ENCODE assay signal across 8 mouse cellular contexts in genomic region chr8:71379512-71380075, GRCm38 (mm10). TPM values are rescaled to one million over a fixed set of nuclear protein-coding genes. Genes with fewer than 3 reads are reported as not detected.
A peak's percentile ranks its signal among the peaks of the same experiment; 100 is the strongest.
DNase-seq lines count a peak whose midpoint lies in the region; ATAC-seq lines count a peak whose summit lies in the region.

No protein-coding gene starts in this region.

- peaks cover 37% of the 10 kb centered on the region for H3K36me3 ChIP-seq in heart, embryonic 13.5 days
- peaks cover 27% of the 10 kb centered on the region for H3K36me3 ChIP-seq in embryonic facial prominence, embryonic 14.5 days (ENCODE audit: control insufficient read depth, insufficient read depth, low read length)
- H3K36me3 ChIP-seq in kidney, embryonic 14.5 days (ENCODE audit: control insufficient read depth, insufficient read depth, low read length): peaks cover 30% of the 10 kb centered on the region
- H3K36me3 ChIP-seq in midbrain, embryonic 16.5 days (ENCODE audit: control insufficient read depth, insufficient read depth, low read length): no peaks in the 10 kb centered on the region

- H3K9me3 ChIP-seq in heart, embryonic 13.5 days: no peaks in the 10 kb centered on the region
- no peaks in the 10 kb centered on the region for H3K9me3 ChIP-seq in embryonic facial prominence, embryonic 14.5 days (ENCODE audit: control insufficient read depth, low read length)
- H3K9me3 ChIP-seq in kidney, embryonic 14.5 days (ENCODE audit: control insufficient read depth, low read length): no peaks in the 10 kb centered on the region
- no peaks in the 10 kb centered on the region for H3K9me3 ChIP-seq in midbrain, embryonic 16.5 days (replicated peaks; ENCODE audit: control insufficient read depth, low read length, poor library complexity, severe bottlenecking)

- H3K4me2 ChIP-seq in heart, embryonic 13.5 days: peak overlapping the region; percentile 98
- peak overlapping the region; percentile 99 for H3K4me2 ChIP-seq in embryonic facial prominence, embryonic 14.5 days (ENCODE audit: low read depth, low read length)
- peak overlapping the region; percentile 96 for H3K4me2 ChIP-seq in kidney, embryonic 14.5 days (replicated peaks; ENCODE audit: low read depth, low read length)
- peak overlapping the region; percentile 99 for H3K4me2 ChIP-seq in midbrain, embryonic 16.5 days (ENCODE audit: low read length)

- 0 out of 2 replicates have a peak, but pooled peaks cover 8% of the 10 kb centered on the region for H3K27me3 ChIP-seq in heart, embryonic 13.5 days (replicated peaks)
- no peaks in the 10 kb centered on the region for H3K27me3 ChIP-seq in embryonic facial prominence, embryonic 14.5 days (replicated peaks; ENCODE audit: control insufficient read depth, insufficient read depth, low read length)
- no peaks in the 10 kb centered on the region for H3K27me3 ChIP-seq in kidney, embryonic 14.5 days (ENCODE audit: control insufficient read depth, insufficient read depth, low read length)
- no peaks in the 10 kb centered on the region for H3K27me3 ChIP-seq in midbrain, embryonic 16.5 days (ENCODE audit: control insufficient read depth, insufficient read depth, low read depth, low read length)

- H3K27ac ChIP-seq in heart, embryonic 13.5 days (replicated peaks): 0 out of 2 replicates have a peak overlapping the region, but pooled peaks have one; percentile 20
- H3K27ac ChIP-seq in embryonic facial prominence, embryonic 14.5 days (replicated peaks; ENCODE audit: low read depth, low read length): no peak overlapping the region
- peak overlapping the region; percentile 97 for H3K27ac ChIP-seq in kidney, embryonic 14.5 days (ENCODE audit: low read depth, low read length)
- no peak overlapping the region for H3K27ac ChIP-seq in midbrain, embryonic 16.5 days (ENCODE audit: low read length)

- 56% methylated on average over 3 of the region's 3 CpGs for WGBS in heart, embryonic 13.5 days
- 48% methylated on average over 3 of the region's 3 CpGs for WGBS in embryonic facial prominence, embryonic 14.5 days
- WGBS in kidney, embryonic 14.5 days: 18% methylated on average over 3 of the region's 3 CpGs
- WGBS in midbrain, embryonic 16.5 days: 43% methylated on average over 3 of the region's 3 CpGs

- peak overlapping the region; percentile 96 for H3K9ac ChIP-seq in heart, embryonic 13.5 days
- H3K9ac ChIP-seq in embryonic facial prominence, embryonic 14.5 days (ENCODE audit: low read depth, low read length): peak overlapping the region; percentile 79
- H3K9ac ChIP-seq in kidney, embryonic 14.5 days (ENCODE audit: low read depth, low read length): peak overlapping the region; percentile 96
- H3K9ac ChIP-seq in midbrain, embryonic 16.5 days (ENCODE audit: low read depth, low read length): peak overlapping the region; percentile 86; the same call in 1 of the 2 replicates

- peak overlapping the region; percentile 95 for H3K4me3 ChIP-seq in heart, embryonic 13.5 days
- peak overlapping the region; percentile 77 for H3K4me3 ChIP-seq in embryonic facial prominence, embryonic 14.5 days (ENCODE audit: low read depth, low read length)
- peak overlapping the region; percentile 96 for H3K4me3 ChIP-seq in kidney, embryonic 14.5 days (ENCODE audit: low read length)
- H3K4me3 ChIP-seq in midbrain, embryonic 16.5 days (ENCODE audit: low read depth, low read length): peak overlapping the region; percentile 72

- ATAC-seq in heart, embryonic 13.5 days (ENCODE audit: extremely low read depth, insufficient number of reproducible peaks, low FRiP score, low TSS enrichment): no peak
- no peak for ATAC-seq in embryonic facial prominence, embryonic 14.5 days (ENCODE audit: low read depth)
- no peak for ATAC-seq in kidney, embryonic 14.5 days (ENCODE audit: low FRiP score, low TSS enrichment)
- no peak for ATAC-seq in midbrain, embryonic 16.5 days

- peaks cover 68% of the 10 kb centered on the region for H3K4me1 ChIP-seq in heart, embryonic 13.5 days
- H3K4me1 ChIP-seq in embryonic facial prominence, embryonic 14.5 days (ENCODE audit: control insufficient read depth, insufficient read depth, low read length): peaks cover 38% of the 10 kb centered on the region
- peaks cover 57% of the 10 kb centered on the region for H3K4me1 ChIP-seq in kidney, embryonic 14.5 days (ENCODE audit: control insufficient read depth, insufficient read depth, low read length)
- peaks cover 41% of the 10 kb centered on the region for H3K4me1 ChIP-seq in midbrain, embryonic 16.5 days (ENCODE audit: control insufficient read depth, insufficient read depth, low read length)

- DNase-seq in heart, adult 8-10 months (ENCODE audit: low spot score): no peak
- DNase-seq in embryonic facial prominence, embryonic 14.5 days (ENCODE audit: low spot score): no peak
- DNase-seq in frontal cortex, postnatal 36 days (ENCODE audit: low spot score in 2 of 2): no peak
- DNase-seq in yolk sac, embryonic 10.5 days (ENCODE audit: low spot score): no peak
- no peak for DNase-seq in frontal cortex, adult 2 months (ENCODE audit: extremely low spot score in 1 of 2, low spot score in 1 of 2)

RNA-seq across cellular contexts. Expression of gene Nr2f6, which starts 2.2 kb away (rescaled TPM):
- 36.6 and 40.9 TPM in 2 replicates for polyA plus RNA-seq in heart, embryonic 13.5 days (2015; fragmentation: Nextera tagmentation; extraction: Ambion mirVana)
- total RNA-seq in heart, adult 8-10 months (2022): 10 to 100 TPM; 44.3 to 52.2 (median 46.2) TPM
- 57.2 and 61.9 TPM in 2 replicates for polyA plus RNA-seq in embryonic facial prominence, embryonic 14.5 days (2014; fragmentation: Nextera tagmentation; extraction: Ambion mirVana)
- polyA plus RNA-seq in kidney, embryonic 14.5 days (2014; fragmentation: Nextera tagmentation; extraction: Ambion mirVana): 134 and 149 TPM in 2 replicates
- polyA plus RNA-seq in midbrain, embryonic 16.5 days (2015; fragmentation: Nextera tagmentation; extraction: Ambion mirVana): 19.8 and 20.1 TPM in 2 replicates
- polyA plus RNA-seq in frontal cortex, adult 2 months (2012; rRNA removed): 42.5 and 42.8 TPM in 2 replicates

RNA-seq across cellular contexts. Expression of gene Ocel1, which starts 8.5 kb away (rescaled TPM):
- 4.3 and 4.4 TPM in 2 replicates for polyA plus RNA-seq in heart, embryonic 13.5 days (2015; fragmentation: Nextera tagmentation; extraction: Ambion mirVana)
- total RNA-seq in heart, adult 8-10 months (2022): 10 to 100 TPM; 11.2 to 15.0 (median 13.9) TPM
- 3.8 and 4.0 TPM in 2 replicates for polyA plus RNA-seq in embryonic facial prominence, embryonic 14.5 days (2014; fragmentation: Nextera tagmentation; extraction: Ambion mirVana)
- polyA plus RNA-seq in kidney, embryonic 14.5 days (2014; fragmentation: Nextera tagmentation; extraction: Ambion mirVana): 4.6 and 5.2 TPM in 2 replicates
- 5.1 and 5.3 TPM in 2 replicates for polyA plus RNA-seq in midbrain, embryonic 16.5 days (2015; fragmentation: Nextera tagmentation; extraction: Ambion mirVana)
- polyA plus RNA-seq in frontal cortex, adult 2 months (2012; rRNA removed): 11.4 and 12.9 TPM in 2 replicates

RNA-seq across cellular contexts. Expression of gene Use1, which starts 12.9 kb away (rescaled TPM):
- 69.1 and 78.1 TPM in 2 replicates for polyA plus RNA-seq in heart, embryonic 13.5 days (2015; fragmentation: Nextera tagmentation; extraction: Ambion mirVana)
- 100 to 1,000 TPM; 176 to 184 (median 181) TPM for total RNA-seq in heart, adult 8-10 months (2022)
- polyA plus RNA-seq in embryonic facial prominence, embryonic 14.5 days (2014; fragmentation: Nextera tagmentation; extraction: Ambion mirVana): 106 and 115 TPM in 2 replicates
- 112 and 115 TPM in 2 replicates for polyA plus RNA-seq in kidney, embryonic 14.5 days (2014; fragmentation: Nextera tagmentation; extraction: Ambion mirVana)
- polyA plus RNA-seq in midbrain, embryonic 16.5 days (2015; fragmentation: Nextera tagmentation; extraction: Ambion mirVana): 117 and 123 TPM in 2 replicates
- 174 and 195 TPM in 2 replicates for polyA plus RNA-seq in frontal cortex, adult 2 months (2012; rRNA removed)

RNA-seq across cellular contexts. Expression of gene Ushbp1, which starts 16.0 kb away (rescaled TPM):
- polyA plus RNA-seq in heart, embryonic 13.5 days (2015; fragmentation: Nextera tagmentation; extraction: Ambion mirVana): 9.2 and 10.2 TPM in 2 replicates
- 10 to 100 TPM; 20.8 to 33.7 (median 22.0) TPM for total RNA-seq in heart, adult 8-10 months (2022)
- 9.4 and 11.3 TPM in 2 replicates for polyA plus RNA-seq in embryonic facial prominence, embryonic 14.5 days (2014; fragmentation: Nextera tagmentation; extraction: Ambion mirVana)
- 10.4 and 12.3 TPM in 2 replicates for polyA plus RNA-seq in kidney, embryonic 14.5 days (2014; fragmentation: Nextera tagmentation; extraction: Ambion mirVana)
- polyA plus RNA-seq in midbrain, embryonic 16.5 days (2015; fragmentation: Nextera tagmentation; extraction: Ambion mirVana): 7.4 and 8.1 TPM in 2 replicates
- polyA plus RNA-seq in frontal cortex, adult 2 months (2012; rRNA removed): 8.9 and 11.8 TPM in 2 replicates

RNA-seq across cellular contexts. Expression of gene Babam1, which starts 17.1 kb away (rescaled TPM):
- polyA plus RNA-seq in heart, embryonic 13.5 days (2015; fragmentation: Nextera tagmentation; extraction: Ambion mirVana): 89.7 and 91.8 TPM in 2 replicates
- 10 to 100 TPM; 70.0 to 72.7 (median 71.3) TPM for total RNA-seq in heart, adult 8-10 months (2022)
- 79.6 and 85.2 TPM in 2 replicates for polyA plus RNA-seq in embryonic facial prominence, embryonic 14.5 days (2014; fragmentation: Nextera tagmentation; extraction: Ambion mirVana)
- polyA plus RNA-seq in kidney, embryonic 14.5 days (2014; fragmentation: Nextera tagmentation; extraction: Ambion mirVana): 107 and 125 TPM in 2 replicates
- 89.8 and 91.0 TPM in 2 replicates for polyA plus RNA-seq in midbrain, embryonic 16.5 days (2015; fragmentation: Nextera tagmentation; extraction: Ambion mirVana)
- polyA plus RNA-seq in frontal cortex, adult 2 months (2012; rRNA removed): 131 and 140 TPM in 2 replicates

Comparison
In these comparisons a context has a peak if more than half of its experiments do, and no peak if none do; other contexts are left out.
1. H3K27ac ChIP-seq: peak in heart, embryonic 13.5 days (single experiment) and kidney, embryonic 14.5 days (single experiment); none in embryonic facial prominence, embryonic 14.5 days (single experiment) and midbrain, embryonic 16.5 days (single experiment).
2. Peak in every context shown above with its lines, with median percentiles within 50 percentile points of each other: H3K4me2 ChIP-seq, H3K4me3 ChIP-seq and H3K9ac ChIP-seq.